Mouse (Mus musculus) small intestine, adult 2 months (tissue): ENCODE data around the gene Casq2.

Experiments used
- CTCF ChIP-seq: fragments of 200-500 bp; IDR thresholded peaks from 2 replicates; pipeline ENCODE4 v1.5.1; 2012; ENCODE audit warnings: low read depth, mild to moderate bottlenecking, control low read depth, inconsistent platforms, low read length, moderate library complexity, mixed read lengths; ENCODE audit not compliant: insufficient replicate concordance, insufficient read length; ENCODE audit errors: extremely low read depth
- POLR2A ChIP-seq: fragments of 200-500 bp; IDR thresholded peaks from 2 replicates; pipeline ENCODE4 v1.6.1; 2012; ENCODE audit warnings: low read depth, mild to moderate bottlenecking, control low read depth, inconsistent platforms, low read length, moderate library complexity

DNA sequence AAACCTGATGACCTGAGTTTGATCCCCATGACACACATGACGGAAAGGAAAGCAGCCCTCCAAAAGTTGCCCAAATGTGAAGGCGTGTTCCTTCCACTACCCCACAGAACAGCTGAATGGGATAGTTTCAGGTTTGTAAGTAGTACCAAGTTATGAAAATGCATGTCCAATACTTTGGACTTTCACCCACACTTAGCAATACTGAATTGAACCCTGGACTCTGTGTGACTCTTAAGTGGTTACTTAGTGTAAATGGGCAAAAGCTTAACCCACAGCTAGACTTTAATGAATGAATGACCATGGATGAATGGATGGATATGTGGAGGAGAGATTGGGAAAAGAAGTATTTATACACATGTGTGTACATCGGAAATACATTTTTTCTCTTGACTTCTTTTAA is 8.6 kb downstream of the Casq2 start:
- TF ChIP-seq CTCF (no peak), POLR2A (no peak)
